Mouse (Mus musculus) myocyte (in vitro differentiated cells): ENCODE measurements around the gene Tex22.
A peak's percentile ranks its signal among the peaks of the same experiment; 100 is the strongest.

Source experiments
- CEBPB ChIP-seq: IDR thresholded peaks from 2 replicates; pipeline ENCODE4 v1.6.1; 2011; ENCODE audit warnings: mild to moderate bottlenecking, moderate library complexity; ENCODE audit not compliant: poor library complexity, insufficient read depth, severe bottlenecking
- E2F4 ChIP-seq: IDR thresholded peaks from one replicate; pipeline ENCODE4 v1.6.1; 2011; ENCODE audit warnings: mild to moderate bottlenecking, control low read depth, moderate library complexity; ENCODE audit not compliant: insufficient read depth
- MYOG ChIP-seq, 3 experiments: IDR thresholded peaks; one replicate each; pipeline ENCODE4 v1.6.1; 2011; ENCODE audit warnings: control low read depth in 2 of 3, low read depth in 2 of 3, mild to moderate bottlenecking in 2 of 3; ENCODE audit not compliant: insufficient read length in 2 of 3, control insufficient read depth in 1 of 3, insufficient read depth in 1 of 3

GRCm38 (mm10) chr12:113132567-113132966, 58.3 kb downstream of the Tex22 start:
- TF ChIP-seq E2F4 (no peak), CEBPB (no peak), MYOG (IDR thresholded peaks at IDR 0.05; ENCODE audit: control insufficient read depth in 1 of 3, insufficient read depth in 1 of 3, insufficient read length in 2 of 3, low read depth in 2 of 3) (peak in 1 of 3 experiments; percentile 5)
